In genomic region chr11:80518421-80519367, GRCm38 (mm10) we compare ENCODE assay signal across 9 mouse cellular contexts. TPM values are rescaled to one million over a fixed set of nuclear protein-coding genes. Genes with fewer than 3 reads are reported as not detected.
DNase-seq lines count a peak whose midpoint lies in the region; ATAC-seq and TF ChIP-seq lines count a peak whose summit lies in the region.
"Had no signal": no experiment of that assay in that cellular context is flagged by ENCODE, and none has a peak within 500 bp of the region (broad histone marks: within the 10 kb centered on the region; RNA-seq: fewer than 3 reads in every experiment).

No protein-coding gene starts in this region.

- H3K27ac ChIP-seq in kidney, embryonic 15.5 days = no peak overlapping the region
- H3K27ac ChIP-seq in thymus, adult 2 months (ENCODE audit: control insufficient read depth, insufficient read depth, low read length) = no peak overlapping the region

- TF ChIP-seq POLR2A in thymus, adult 2 months (IDR thresholded peaks at IDR 0.05; ENCODE audit: control insufficient read depth, extremely low read depth, insufficient read depth, low read length, poor library complexity) = no peak

- no peaks in the 10 kb centered on the region for H3K9me3 ChIP-seq in kidney, embryonic 15.5 days (replicated peaks)

- ATAC-seq in kidney, embryonic 15.5 days (replicated peaks; ENCODE audit: low FRiP score) = no peak

- 43% methylated on average over 9 of the region's 9 CpGs for WGBS in kidney, embryonic 15.5 days
- WGBS in thymus, adult 2 months = 84% methylated on average over 9 of the region's 9 CpGs

- H3K27me3 ChIP-seq in kidney, embryonic 15.5 days = no peaks in the 10 kb centered on the region
- no peaks in the 10 kb centered on the region for H3K27me3 ChIP-seq in thymus, adult 2 months (ENCODE audit: control insufficient read depth, insufficient read depth, low read length)

- H3K4me1 ChIP-seq in kidney, embryonic 15.5 days = 0 out of 2 replicates have a peak, but pooled peaks cover 12% of the 10 kb centered on the region
- H3K4me1 ChIP-seq in thymus, adult 2 months (replicated peaks; ENCODE audit: control insufficient read depth, insufficient read depth, low read length) = peaks cover 19% of the 10 kb centered on the region

- no peak overlapping the region for H3K9ac ChIP-seq in kidney, embryonic 15.5 days

- DNase-seq in kidney, postnatal 36 days = peak; percentile 19 to 27
- DNase-seq in frontal cortex, postnatal 10 days (ENCODE audit: low spot score in 2 of 2) = peak; percentile 71 to 85
- DNase-seq in left cerebral cortex, postnatal 14 days (ENCODE audit: low spot score in 2 of 2) = peak; percentile 77 to 92
- DNase-seq in right cerebral cortex, adult 2 months (ENCODE audit: low spot score in 2 of 2) = peak; percentile 75 to 76
- DNase-seq in thymus, adult 2 months = no peak
- DNase-seq in heart, adult 8-10 months (ENCODE audit: low spot score) = no peak
- DNase-seq in urinary bladder, adult 2 months (ENCODE audit: low spot score) = no peak

- intact Hi-C loops in left cerebral cortex, postnatal 14 days (cut with DNase I) = loop anchor here (5.0 kb wide), 1 partner anchor 41 kb away; the partner anchor contains the start of gene Cdk5r1

- no peak overlapping the region for H3K4me3 ChIP-seq in kidney, embryonic 15.5 days (replicated peaks)
- no peak overlapping the region for H3K4me3 ChIP-seq in thymus, adult 2 months (ENCODE audit: control insufficient read depth, insufficient read depth, low read length)
- H3K4me3 ChIP-seq: erythroblast, embryonic 14.5 days had no signal

- no peaks in the 10 kb centered on the region for H3K36me3 ChIP-seq in kidney, embryonic 15.5 days
- H3K36me3 ChIP-seq in thymus, adult 2 months (ENCODE audit: control insufficient read depth, insufficient read depth, low read length) = no peaks in the 10 kb centered on the region

- no peak for TF ChIP-seq CTCF in thymus, adult 2 months (IDR thresholded peaks at IDR 0.05; ENCODE audit: borderline replicate concordance, control insufficient read depth, extremely low read depth, insufficient read depth, low read length, poor library complexity)

- no peak overlapping the region for H3K4me2 ChIP-seq in kidney, embryonic 15.5 days

RNA-seq across cellular contexts. Expression of gene Cdk5r1, which starts 41.9 kb away (rescaled TPM):
- 1.1 and 1.3 TPM in 2 replicates for polyA plus RNA-seq in kidney, embryonic 15.5 days (2015; fragmentation: Nextera tagmentation; extraction: Ambion mirVana)
- total RNA-seq in left cerebral cortex, postnatal 14 days (2021) = 100 to 1,000 TPM; 359 to 367 TPM
- 10.8 and 12.3 TPM in 2 replicates for polyA plus RNA-seq in thymus, adult 2 months (2012; rRNA removed)
- 1 to 10 TPM in 2 of 4 experiments, under 1 TPM in 2; 0.85 to 4.1 (median 1.4) TPM for total RNA-seq in heart, adult 8-10 months (2022)
- polyA plus RNA-seq in urinary bladder, adult 2 months (2012; rRNA removed) = 0.94 and 1.4 TPM in 2 replicates

Comparison
In these comparisons a context has a peak if more than half of its experiments do, and no peak if none do; other contexts are left out.
1. DNase-seq: peak in kidney, postnatal 36 days (2 of 2), frontal cortex, postnatal 10 days (2 of 2), left cerebral cortex, postnatal 14 days (2 of 2) and right cerebral cortex, adult 2 months (2 of 2); none in thymus, adult 2 months (single experiment), heart, adult 8-10 months (single experiment) and urinary bladder, adult 2 months (single experiment).